Mouse (Mus musculus): ENCODE data around the gene Jade2.

GRCm38 (mm10) chr11:51881776-51882175 lies 24.3 kb upstream of the Jade2 start:
- TF ChIP-seq POLR2A (IDR thresholded peaks at IDR 0.05; ENCODE audit: control insufficient read depth, extremely low read depth, insufficient read depth, low read length, poor library complexity) (no peak), CTCF (IDR thresholded peaks at IDR 0.05; ENCODE audit: borderline replicate concordance, control insufficient read depth, extremely low read depth, insufficient read depth, low read length, poor library complexity) (no peak)

All from thymus, adult 2 months (tissue).